Mouse (Mus musculus): ENCODE data around the gene Lcmt2.
"Not testable (repeated sequence)": the region's sequence is repeated elsewhere in the genome, so short reads cannot be mapped to it uniquely, and the experiment has no call there.

Lcmt2 gene

GRCm38 (mm10) chr2:121140018-121140882, at the start of gene Lcmt2, which contains the start of gene Adal:
TSS of gene Lcmt2 (minus strand) at chr2:121140653.
TSS of gene Adal (plus strand) at chr2:121140428.
- DNase-seq (ENCODE audit: low spot score), result peak; percentile 91

GRCm38 (mm10) chr2:121188530-121188929, 48.1 kb upstream of the Lcmt2 start:
- no peak for DNase-seq (ENCODE audit: low spot score)

- no peak for DNase-seq (ENCODE audit: low spot score)
Observed at GRCm38 (mm10) chr2:121184142-121184541, 43.7 kb upstream of the Lcmt2 start.

- DNase-seq (ENCODE audit: low spot score), result no peak
Observed at GRCm38 (mm10) chr2:121183431-121183830, 43.0 kb upstream of the Lcmt2 start.

GRCm38 (mm10) chr2:121178828-121179479, 38.5 kb upstream of the Lcmt2 start:
- no peak for DNase-seq (ENCODE audit: low spot score)

GRCm38 (mm10) chr2:121170980-121171742, 30.7 kb upstream of the Lcmt2 start, which contains the start of gene Zscan29:
TSS of gene Zscan29 (minus strand) at chr2:121171125.
- peak; percentile 91 for DNase-seq (ENCODE audit: low spot score)

GRCm38 (mm10) chr2:121170481-121170971, 30.1 kb upstream of the Lcmt2 start, which contains the start of gene Tubgcp4:
TSS of gene Tubgcp4 (plus strand) at chr2:121170654.
- DNase-seq (ENCODE audit: low spot score), result no peak

GRCm38 (mm10) chr2:121169902-121170301, 29.4 kb upstream of the Lcmt2 start:
- DNase-seq (ENCODE audit: low spot score), result peak; percentile 22

- DNase-seq (ENCODE audit: low spot score), result no peak
Observed at GRCm38 (mm10) chr2:121169173-121169572, 28.7 kb upstream of the Lcmt2 start.

- DNase-seq (ENCODE audit: low spot score), result no peak
Observed at GRCm38 (mm10) chr2:121153100-121153499, 12.6 kb upstream of the Lcmt2 start.

- no peak for DNase-seq (ENCODE audit: low spot score)
Observed at GRCm38 (mm10) chr2:121149679-121150078, 9.2 kb upstream of the Lcmt2 start.

- DNase-seq (ENCODE audit: low spot score), result no peak
Observed at GRCm38 (mm10) chr2:121142415-121142814, 2.0 kb upstream of the Lcmt2 start.

- no peak for DNase-seq (ENCODE audit: low spot score)
Observed at GRCm38 (mm10) chr2:121141216-121142035, 973 bp upstream of the Lcmt2 start.

- peak; percentile 22 for DNase-seq (ENCODE audit: low spot score)
Observed at GRCm38 (mm10) chr2:121139266-121140017, 1.0 kb downstream of the Lcmt2 start.

GRCm38 (mm10) chr2:121137371-121137770, 3.1 kb downstream of the Lcmt2 start:
- DNase-seq (ENCODE audit: low spot score), result no peak

- no peak for DNase-seq (ENCODE audit: low spot score)
Observed at GRCm38 (mm10) chr2:121132822-121133221, 7.6 kb downstream of the Lcmt2 start.

- DNase-seq (ENCODE audit: low spot score), result no peak
Observed at GRCm38 (mm10) chr2:121128865-121129620, 11.4 kb downstream of the Lcmt2 start.

GRCm38 (mm10) chr2:121127536-121127935, 12.9 kb downstream of the Lcmt2 start:
- no peak for DNase-seq (ENCODE audit: low spot score)

- not testable (repeated sequence) for DNase-seq (ENCODE audit: low spot score)
Observed at GRCm38 (mm10) chr2:121126302-121126701, 14.2 kb downstream of the Lcmt2 start.

GRCm38 (mm10) chr2:121119260-121119659, 21.2 kb downstream of the Lcmt2 start:
- no peak for DNase-seq (ENCODE audit: low spot score)

All from ovary, postnatal 36 days (tissue).